7 mouse cellular contexts compared by ENCODE assay signal in genomic region chr7:141480842-141481497, GRCm38 (mm10). TPM values are rescaled to one million over a fixed set of nuclear protein-coding genes. Genes with fewer than 3 reads are reported as not detected.
DNase-seq lines count a peak whose midpoint lies in the region; ATAC-seq and TF ChIP-seq lines count a peak whose summit lies in the region.

No protein-coding gene starts in this region.

- peaks cover 0 to 13% of the 10 kb centered on the region in 2 experiments; a peak in 3 of 4 replicates for H3K4me1 ChIP-seq in MEL (ENCODE audit: control insufficient read depth in 1 of 2, insufficient read depth in 2 of 2, low read length in 2 of 2)
- peaks cover 25% of the 10 kb centered on the region for H3K4me1 ChIP-seq in bone marrow macrophage, adult 2 months (ENCODE audit: control insufficient read depth, insufficient read depth, low read length)
- H3K4me1 ChIP-seq in embryonic fibroblast, embryonic 13.5 days (ENCODE audit: control insufficient read depth, insufficient read depth, low read length) = peaks cover 6% of the 10 kb centered on the region

- peak; percentile 81 for DNase-seq in MEL (ENCODE audit: low read depth, low spot score)
- DNase-seq in layer of hippocampus, postnatal 10 days (ENCODE audit: low spot score in 2 of 2) = peak; percentile 71 to 77
- peak; percentile 84 for DNase-seq in lung, postnatal 36 days
- peak; percentile 75 for DNase-seq in right cerebral cortex, postnatal 25 days

- H3K36me3 ChIP-seq in MEL (ENCODE audit: control insufficient read depth in 1 of 2, insufficient read depth in 2 of 2, low read length in 2 of 2) = peaks cover 0 to 7% of the 10 kb centered on the region in 2 experiments; a peak in 2 of 4 replicates

- no peak overlapping the region for H3K27ac ChIP-seq in MEL (ENCODE audit: control insufficient read depth, low read depth, low read length)
- H3K27ac ChIP-seq in bone marrow macrophage, adult 2 months (ENCODE audit: insufficient read depth, low read depth, low read length) = no peak overlapping the region
- H3K27ac ChIP-seq in embryonic fibroblast, embryonic 13.5 days (ENCODE audit: insufficient read depth, low read length) = no peak overlapping the region

- peaks cover 22% of the 10 kb centered on the region for H3K79me2 ChIP-seq in MEL (ENCODE audit: control insufficient read depth, insufficient read depth, low read length, poor library complexity)

- TF ChIP-seq POLR2A in MEL (IDR thresholded peaks at IDR 0.05; ENCODE audit: control insufficient read depth in 1 of 2, insufficient read depth in 1 of 2, low read depth in 1 of 2, low read length in 2 of 2, poor library complexity in 1 of 2) = no peak
- TF ChIP-seq POLR2A in bone marrow macrophage, adult 2 months (IDR thresholded peaks at IDR 0.05; ENCODE audit: borderline replicate concordance, low read depth, low read length) = no peak
- TF ChIP-seq POLR2A in embryonic fibroblast, embryonic 13.5 days (IDR thresholded peaks at IDR 0.05; ENCODE audit: low read depth, low read length) = no peak

- peak; percentile 72 for TF ChIP-seq RAD21 in MEL (IDR thresholded peaks at IDR 0.05; ENCODE audit: low read depth, low read length)

- TF ChIP-seq EP300 in MEL (IDR thresholded peaks at IDR 0.05; ENCODE audit: low read depth in 1 of 2, low read length in 2 of 2) = no peak

- ATAC-seq in hematopoietic stem cell, adult 5-6 weeks (replicated peaks in 1 of 2; ENCODE audit: insufficient read depth in 1 of 2, low FRiP score in 2 of 2, low TSS enrichment in 1 of 2, low read depth in 1 of 2, poor library complexity in 2 of 2, severe bottlenecking in 2 of 2) = peak; percentile 69 to 72

- no peaks in the 10 kb centered on the region for H3K9me3 ChIP-seq in MEL (replicated peaks; ENCODE audit: insufficient read depth, low read length)

- TF ChIP-seq CTCF in MEL (IDR thresholded peaks at IDR 0.05 in 2 of 3, conservative IDR thresholded peaks at IDR 0.05 in 1 of 3; ENCODE audit: control insufficient read depth in 1 of 3, insufficient read depth in 1 of 3, low read depth in 2 of 3, low read length in 3 of 3, poor library complexity in 1 of 3, severe bottlenecking in 1 of 3) = peak; percentile 80 to 95 (median 81)
- TF ChIP-seq CTCF in bone marrow macrophage, adult 2 months (IDR thresholded peaks at IDR 0.05; ENCODE audit: low read depth, low read length) = peak; percentile 78
- TF ChIP-seq CTCF in embryonic fibroblast, embryonic 13.5 days (IDR thresholded peaks at IDR 0.05; ENCODE audit: borderline replicate concordance, insufficient read depth, low read length) = peak; percentile 93

- H3K4me3 ChIP-seq in MEL (ENCODE audit: control insufficient read depth in 1 of 2, insufficient read depth in 1 of 2, low read depth in 2 of 2, low read length in 2 of 2) = no peak overlapping the region
- 0 out of 2 replicates have a peak overlapping the region, but pooled peaks have one; percentile 4 for H3K4me3 ChIP-seq in bone marrow macrophage, adult 2 months (ENCODE audit: insufficient read depth, low read length)
- H3K4me3 ChIP-seq in embryonic fibroblast, embryonic 13.5 days (ENCODE audit: insufficient read depth, low read length) = no peak overlapping the region

- H3K9ac ChIP-seq in MEL (ENCODE audit: control insufficient read depth, low read depth, low read length, poor library complexity, severe bottlenecking) = no peak overlapping the region

- H3K27me3 ChIP-seq in MEL (ENCODE audit: control insufficient read depth in 1 of 2, insufficient read depth in 2 of 2, low read length in 2 of 2) = no peaks in the 10 kb centered on the region

TF ChIP-seq in MEL, 35 proteins besides CTCF, POLR2A, EP300 and RAD21:
- no peak for TF ChIP-seq ZMIZ1 (IDR thresholded peaks at IDR 0.05; ENCODE audit: low read depth, low read length)
- TF ChIP-seq JUND (IDR thresholded peaks at IDR 0.05; ENCODE audit: low read depth, low read length) = no peak
- no peak for TF ChIP-seq UBTF (IDR thresholded peaks at IDR 0.05; ENCODE audit: borderline replicate concordance, insufficient read depth, low read depth, low read length)
- no peak for TF ChIP-seq CHD1 (IDR thresholded peaks at IDR 0.05; ENCODE audit: low read depth, low read length)
- no peak for TF ChIP-seq E2F4 (IDR thresholded peaks at IDR 0.05; ENCODE audit: borderline replicate concordance, low read depth, low read length)
- no peak for TF ChIP-seq ZKSCAN1 (IDR thresholded peaks at IDR 0.05; ENCODE audit: low read depth, low read length)
- TF ChIP-seq ZC3H11A (IDR thresholded peaks at IDR 0.05; ENCODE audit: low read depth, low read length) = peak; percentile 26; the same call in 1 of the 2 replicates
- TF ChIP-seq SMC3 (IDR thresholded peaks at IDR 0.05; ENCODE audit: low read depth, low read length) = peak; percentile 70
- TF ChIP-seq GATA1 (IDR thresholded peaks at IDR 0.05; ENCODE audit: low read depth, low read length) = no peak
- no peak for TF ChIP-seq MEF2A (IDR thresholded peaks at IDR 0.05; ENCODE audit: extremely low read depth, insufficient replicate concordance, low read depth, low read length, poor library complexity, severe bottlenecking)
- TF ChIP-seq KAT2A (conservative IDR thresholded peaks at IDR 0.05; ENCODE audit: low read depth, low read length) = no peak
- no peak for TF ChIP-seq USF2 (IDR thresholded peaks at IDR 0.05; ENCODE audit: borderline replicate concordance in 1 of 2, insufficient read depth in 1 of 2, low read depth in 1 of 2, low read length in 2 of 2)
- TF ChIP-seq CHD2 (IDR thresholded peaks at IDR 0.05; ENCODE audit: low read length) = no peak

RNA-seq across cellular contexts. Expression of gene Tspan4, which starts 5.9 kb away (rescaled TPM):
- total RNA-seq in MEL (2012; rRNA removed) = 82.5 and 110 TPM in 2 replicates
- 10 to 100 TPM in 1 of 2 experiments, not detected in 1; 97.9 TPM for polyA plus RNA-seq in MEL (2012; ENCODE audit: insufficient read depth in 1 of 2, insufficient read length in 2 of 2, low read depth in 1 of 2, low replicate concordance in 2 of 2, missing spikeins in 1 of 2)
- 99.8 and 102 TPM in 2 replicates for polyA plus RNA-seq in bone marrow macrophage, adult 2 months (2012; ENCODE audit: insufficient read depth, insufficient read length, missing spikeins)
- 184 and 207 TPM in 2 replicates for polyA plus RNA-seq in embryonic fibroblast, embryonic 13.5 days (2011; ENCODE audit: insufficient read length, low read depth, missing spikeins)
- 61.4 and 81.5 TPM in 2 replicates for total RNA-seq in hematopoietic stem cell, adult 5-6 weeks (2017)
- 10 to 100 TPM; 32.9 to 34.1 TPM for total RNA-seq in layer of hippocampus, postnatal 10 days (2021)

RNA-seq across cellular contexts. Expression of gene Polr2l, which starts 6.0 kb away (rescaled TPM):
- 110 and 114 TPM in 2 replicates for total RNA-seq in MEL (2012; rRNA removed)
- 10 to 100 TPM in 1 of 2 experiments, not detected in 1; 82.4 TPM for polyA plus RNA-seq in MEL (2012; ENCODE audit: insufficient read depth in 1 of 2, insufficient read length in 2 of 2, low read depth in 1 of 2, low replicate concordance in 2 of 2, missing spikeins in 1 of 2)
- 4.8 and 5.0 TPM in 2 replicates for polyA plus RNA-seq in bone marrow macrophage, adult 2 months (2012; ENCODE audit: insufficient read depth, insufficient read length, missing spikeins)
- polyA plus RNA-seq in embryonic fibroblast, embryonic 13.5 days (2011; ENCODE audit: insufficient read length, low read depth, missing spikeins) = 13.1 and 24.1 TPM in 2 replicates
- total RNA-seq in hematopoietic stem cell, adult 5-6 weeks (2017) = 26.8 and 30.0 TPM in 2 replicates
- total RNA-seq in layer of hippocampus, postnatal 10 days (2021) = 10 to 100 TPM; 43.0 to 50.5 TPM

RNA-seq across cellular contexts. Expression of gene Cd151, which starts 13.8 kb away (rescaled TPM):
- 38.9 and 40.6 TPM in 2 replicates for total RNA-seq in MEL (2012; rRNA removed)
- 10 to 100 TPM in 1 of 2 experiments, not detected in 1; 86.6 TPM for polyA plus RNA-seq in MEL (2012; ENCODE audit: insufficient read depth in 1 of 2, insufficient read length in 2 of 2, low read depth in 1 of 2, low replicate concordance in 2 of 2, missing spikeins in 1 of 2)
- 49.5 and 57.9 TPM in 2 replicates for polyA plus RNA-seq in bone marrow macrophage, adult 2 months (2012; ENCODE audit: insufficient read depth, insufficient read length, missing spikeins)
- polyA plus RNA-seq in embryonic fibroblast, embryonic 13.5 days (2011; ENCODE audit: insufficient read length, low read depth, missing spikeins) = 58.4 and 94.0 TPM in 2 replicates
- 45.0 and 46.6 TPM in 2 replicates for total RNA-seq in hematopoietic stem cell, adult 5-6 weeks (2017)
- 10 to 100 TPM; 38.7 to 39.9 TPM for total RNA-seq in layer of hippocampus, postnatal 10 days (2021)

RNA-seq across cellular contexts. Expression of gene Cracr2b, which starts 20.1 kb away (rescaled TPM):
- total RNA-seq in MEL (2012; rRNA removed) = 0.59 and 0.73 TPM in 2 replicates
- polyA plus RNA-seq in MEL (2012; ENCODE audit: insufficient read depth in 1 of 2, insufficient read length in 2 of 2, low read depth in 1 of 2, low replicate concordance in 2 of 2, missing spikeins in 1 of 2) = 1 to 10 TPM in 1 of 2 experiments, not detected in 1; 6.9 TPM
- polyA plus RNA-seq in bone marrow macrophage, adult 2 months (2012; ENCODE audit: insufficient read depth, insufficient read length, missing spikeins) = 66.8 and 69.6 TPM in 2 replicates
- polyA plus RNA-seq in embryonic fibroblast, embryonic 13.5 days (2011; ENCODE audit: insufficient read length, low read depth, missing spikeins) = 1.3 and 2.7 TPM in 2 replicates
- 5.2 and 8.4 TPM in 2 replicates for total RNA-seq in hematopoietic stem cell, adult 5-6 weeks (2017)
- total RNA-seq in layer of hippocampus, postnatal 10 days (2021) = 1 to 10 TPM; 4.6 to 7.2 TPM

RNA-seq across cellular contexts. Expression of gene Pnpla2, which starts 26.0 kb away (rescaled TPM):
- total RNA-seq in MEL (2012; rRNA removed) = 8.3 and 9.9 TPM in 2 replicates
- polyA plus RNA-seq in MEL (2012; ENCODE audit: insufficient read depth in 1 of 2, insufficient read length in 2 of 2, low read depth in 1 of 2, low replicate concordance in 2 of 2, missing spikeins in 1 of 2) = 10 to 100 TPM in 1 of 2 experiments, not detected in 1; 38.6 TPM
- polyA plus RNA-seq in bone marrow macrophage, adult 2 months (2012; ENCODE audit: insufficient read depth, insufficient read length, missing spikeins) = 92.9 and 94.0 TPM in 2 replicates
- 18.9 and 26.7 TPM in 2 replicates for polyA plus RNA-seq in embryonic fibroblast, embryonic 13.5 days (2011; ENCODE audit: insufficient read length, low read depth, missing spikeins)
- 15.1 and 15.5 TPM in 2 replicates for total RNA-seq in hematopoietic stem cell, adult 5-6 weeks (2017)
- total RNA-seq in layer of hippocampus, postnatal 10 days (2021) = 10 to 100 TPM; 18.7 to 23.4 TPM
